Mouse (Mus musculus) Patski (cell line): ENCODE results near the gene Six6. TPM values are rescaled to one million over a fixed set of nuclear protein-coding genes. Genes with fewer than 3 reads are reported as not detected.

Source experiments
- ATAC-seq: fragments of 100-300 bp; one replicate; pipeline ENCODE4 v1.8.0; 2021
- CTCF ChIA-PET: fragments of 350-600 bp; sonication (Branson Sonifier 250); formaldehyde crosslinking; loops from one replicate; lab custom pipeline; 2022; ENCODE audit warnings: inconsistent platforms; lab: Charles Lee
- POLR2A ChIA-PET: fragments of 350-600 bp; sonication (Branson Sonifier 250); formaldehyde crosslinking; loops from one replicate; lab custom pipeline; 2022; ENCODE audit warnings: antibody characterized with exemption, inconsistent platforms; lab: Charles Lee
- DNase-seq: peaks from one replicate; pipeline ENCODE4 v3.0.0-alpha.2; 2011; ENCODE audit warnings: low read depth, low spot score
- H3K27me3 ChIP-seq: fragments of 371-371 bp; one replicate; pipeline ENCODE4 v1.5.1; 2021
- CTCF ChIP-seq: fragments of 100-300 bp; IDR thresholded peaks from one replicate; pipeline ENCODE4 v1.5.1; 2021
- in situ Hi-C: fragments of 300-500 bp; cut with MboI; formaldehyde crosslinking; loops from 3 replicates; pipeline ENCODE4 v1.11.1; 2018; ENCODE audit warnings: low pct_unique_long_range_greater_than_20kb, mixed read lengths
- polyA plus RNA-seq: library from polyadenylated mRNA; unstranded; gene quantifications from one replicate; pipeline ENCODE4 v1.2.3, GENCODE M21; 2021

The Six6 gene
- polyA plus RNA-seq, 1 experiment from 2014 or later: not detected

GRCm38 (mm10) chr12:72983071-72983857 is 43.6 kb downstream of the Six6 start:
- DNase-seq: no peak
- ATAC-seq: no peak
- in situ Hi-C loops: no loop called here
- peaks cover 54% of the 10 kb centered on the region for H3K27me3 ChIP-seq
- CTCF ChIA-PET: no interaction called here
- POLR2A ChIA-PET: no interaction called here
- no peak for TF ChIP-seq CTCF

Other genes with a start within 250 kb of the Six6 start
- gene Ppm1a, start 182.4 kb upstream of the Six6 start, polyA plus RNA-seq: 131 TPM
- gene 4930447C04Rik, start 882 bp downstream of the Six6 start, polyA plus RNA-seq: not detected
- gene Six1, start 114.0 kb downstream of the Six6 start, polyA plus RNA-seq: 19.9 TPM
- 2.7 TPM for gene Six4, start 173.6 kb downstream of the Six6 start, polyA plus RNA-seq
- 45.3 TPM for gene Mnat1, start 183.8 kb downstream of the Six6 start, polyA plus RNA-seq